Mouse (Mus musculus): ENCODE results near the gene Ube2g1.
"Not testable (repeated sequence)": the region's sequence is repeated elsewhere in the genome, so short reads cannot be mapped to it uniquely, and the experiment has no call there.

DNA sequence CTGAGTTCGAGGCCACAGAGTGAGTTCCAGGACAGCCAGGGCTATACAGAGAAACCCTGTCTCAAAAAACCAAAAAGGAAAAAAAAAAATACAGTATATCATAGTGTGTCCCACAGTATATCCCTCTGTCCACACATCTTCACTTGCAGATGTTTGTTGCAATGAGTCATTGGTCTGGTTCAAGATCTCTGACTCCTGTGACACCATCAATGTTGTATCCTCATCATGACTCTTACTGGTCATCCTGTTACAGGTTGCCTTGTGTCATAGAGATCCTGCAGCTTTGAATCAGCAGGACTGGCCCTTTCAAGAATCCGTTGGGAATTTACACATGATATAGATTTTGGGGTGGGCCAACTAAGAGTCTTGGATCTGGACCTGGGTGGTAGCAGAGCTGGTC lies 98.0 kb downstream of the Ube2g1 start:
- not testable (repeated sequence) for TF ChIP-seq CTCF (IDR thresholded peaks at IDR 0.05; ENCODE audit: low read depth, low read length); POLR2A (IDR thresholded peaks at IDR 0.05; ENCODE audit: extremely low read depth, insufficient read depth, low read length)

Data from liver, adult 2 months (tissue).